Mouse (Mus musculus): ENCODE data around the gene Bglap2. TPM values are rescaled to one million over a fixed set of nuclear protein-coding genes. Genes with fewer than 3 reads are reported as not detected.

The Bglap2 gene
- polyA plus RNA-seq, 1 experiment from 2014 or later, result not detected

GRCm38 (mm10) chr3:88415668-88416067 lies 37.2 kb upstream of the Bglap2 start:
- peaks cover 5% of the 10 kb centered on the region for H3K36me3 ChIP-seq (ENCODE audit: control insufficient read depth, insufficient read depth, low read length)
- WGBS, result 92% methylated on average over 4 of the region's 4 CpGs
- ATAC-seq (ENCODE audit: low FRiP score), result no peak
- H3K4me1 ChIP-seq (replicated peaks; ENCODE audit: control insufficient read depth, insufficient read depth, low read length), result no peaks in the 10 kb centered on the region
- no peak overlapping the region for H3K4me3 ChIP-seq (ENCODE audit: low read depth, low read length)
- no peak overlapping the region for H3K4me2 ChIP-seq (replicated peaks; ENCODE audit: low read depth, low read length)
- no peak for DNase-seq (ENCODE audit: low spot score)
- H3K27me3 ChIP-seq (ENCODE audit: control insufficient read depth, insufficient read depth, low read length), result no peaks in the 10 kb centered on the region
- H3K9me3 ChIP-seq (ENCODE audit: control insufficient read depth, low read length), result no peaks in the 10 kb centered on the region
- H3K9ac ChIP-seq (ENCODE audit: low read depth, low read length), result no peak overlapping the region
- H3K27ac ChIP-seq (ENCODE audit: low read depth, low read length), result no peak overlapping the region

- Histone ChIP-seq H3K4me1 (replicated peaks; ENCODE audit: control insufficient read depth, insufficient read depth, low read length) (peaks cover 2% of the 10 kb centered on the region), H3K9ac (ENCODE audit: low read depth, low read length) (no peak overlapping the region), H3K9me3 (ENCODE audit: control insufficient read depth, low read length) (no peaks in the 10 kb centered on the region), H3K4me3 (ENCODE audit: low read depth, low read length) (no peak overlapping the region), H3K4me2 (replicated peaks; ENCODE audit: low read depth, low read length) (no peak overlapping the region), H3K36me3 (ENCODE audit: control insufficient read depth, insufficient read depth, low read length) (peaks cover 3% of the 10 kb centered on the region), H3K27me3 (ENCODE audit: control insufficient read depth, insufficient read depth, low read length) (no peaks in the 10 kb centered on the region), H3K27ac (ENCODE audit: low read depth, low read length) (no peak overlapping the region)
- ATAC-seq (ENCODE audit: low FRiP score) (no peak), DNase-seq (ENCODE audit: low spot score) (no peak)
- 94% methylated on average over 11 of the region's 11 CpGs for WGBS
These were observed 34.1 kb upstream of the Bglap2 start for GRCm38 (mm10) chr3:88412636-88413035.

GRCm38 (mm10) chr3:88411681-88412080 lies 33.2 kb upstream of the Bglap2 start:
- Histone ChIP-seq H3K27me3 (ENCODE audit: control insufficient read depth, insufficient read depth, low read length) (no peaks in the 10 kb centered on the region), H3K36me3 (ENCODE audit: control insufficient read depth, insufficient read depth, low read length) (peaks cover 1% of the 10 kb centered on the region), H3K9me3 (ENCODE audit: control insufficient read depth, low read length) (no peaks in the 10 kb centered on the region), H3K27ac (ENCODE audit: low read depth, low read length) (no peak overlapping the region), H3K9ac (ENCODE audit: low read depth, low read length) (no peak overlapping the region), H3K4me1 (replicated peaks; ENCODE audit: control insufficient read depth, insufficient read depth, low read length) (peaks cover 2% of the 10 kb centered on the region), H3K4me2 (replicated peaks; ENCODE audit: low read depth, low read length) (no peak overlapping the region), H3K4me3 (ENCODE audit: low read depth, low read length) (no peak overlapping the region)
- ATAC-seq (ENCODE audit: low FRiP score), result no peak
- DNase-seq (ENCODE audit: low spot score), result no peak
- WGBS, result 90% methylated on average over 4 of the region's 4 CpGs

GRCm38 (mm10) chr3:88410645-88411031 lies 32.1 kb upstream of the Bglap2 start:
- 27% methylated on average over 7 of the region's 7 CpGs for WGBS
- Histone ChIP-seq H3K4me1 (replicated peaks; ENCODE audit: control insufficient read depth, insufficient read depth, low read length) (peaks cover 2% of the 10 kb centered on the region), H3K9ac (ENCODE audit: low read depth, low read length) (peak overlapping the region; percentile 90; the same call in 1 of the 2 replicates), H3K36me3 (ENCODE audit: control insufficient read depth, insufficient read depth, low read length) (no peaks in the 10 kb centered on the region; the same call in none of the 2 replicates), H3K4me2 (replicated peaks; ENCODE audit: low read depth, low read length) (peak overlapping the region; percentile 74), H3K9me3 (ENCODE audit: control insufficient read depth, low read length) (no peaks in the 10 kb centered on the region), H3K27me3 (ENCODE audit: control insufficient read depth, insufficient read depth, low read length) (no peaks in the 10 kb centered on the region), H3K27ac (ENCODE audit: low read depth, low read length) (no peak overlapping the region), H3K4me3 (ENCODE audit: low read depth, low read length) (peak overlapping the region; percentile 65; the same call in 1 of the 2 replicates)
- DNase-seq (ENCODE audit: low spot score) (no peak), ATAC-seq (ENCODE audit: low FRiP score) (no peak)

GRCm38 (mm10) chr3:88409741-88410644 lies 31.5 kb upstream of the Bglap2 start, which contains the start of gene Pmf1:
Gene Pmf1, minus strand, starts transcription at chr3:88410331.
- ATAC-seq (ENCODE audit: low FRiP score), result peak; percentile 94
- peak within 1 kb of the TSS; percentile 82 for H3K27ac ChIP-seq (ENCODE audit: low read depth, low read length)
- H3K9me3 ChIP-seq (ENCODE audit: control insufficient read depth, low read length), result no peaks in the 10 kb centered on the region
- WGBS, result under 1% methylated on average over 54 of the region's 54 CpGs
- H3K4me2 ChIP-seq (replicated peaks; ENCODE audit: low read depth, low read length), result peak within 1 kb of the TSS; percentile 74
- peak within 1 kb of the TSS; percentile 65 for H3K4me3 ChIP-seq (ENCODE audit: low read depth, low read length)
- H3K36me3 ChIP-seq (ENCODE audit: control insufficient read depth, insufficient read depth, low read length), result no peaks in the 10 kb centered on the region; the same call in none of the 2 replicates
- H3K27me3 ChIP-seq (ENCODE audit: control insufficient read depth, insufficient read depth, low read length), result no peaks in the 10 kb centered on the region
- peak within 1 kb of the TSS; percentile 90 for H3K9ac ChIP-seq (ENCODE audit: low read depth, low read length)
- H3K4me1 ChIP-seq (replicated peaks; ENCODE audit: control insufficient read depth, insufficient read depth, low read length), result peaks cover 2% of the 10 kb centered on the region
- peak; percentile 89 for DNase-seq (ENCODE audit: low spot score)

- H3K4me2 ChIP-seq (replicated peaks; ENCODE audit: low read depth, low read length), result peak overlapping the region; percentile 74
- H3K27ac ChIP-seq (ENCODE audit: low read depth, low read length), result no peak overlapping the region
- H3K4me1 ChIP-seq (replicated peaks; ENCODE audit: control insufficient read depth, insufficient read depth, low read length), result peaks cover 2% of the 10 kb centered on the region
- 61% methylated on average over 5 of the region's 5 CpGs for WGBS
- H3K4me3 ChIP-seq (ENCODE audit: low read depth, low read length), result peak overlapping the region; percentile 65
- peaks cover under 1% of the 10 kb centered on the region for H3K36me3 ChIP-seq (ENCODE audit: control insufficient read depth, insufficient read depth, low read length)
- no peaks in the 10 kb centered on the region for H3K9me3 ChIP-seq (ENCODE audit: control insufficient read depth, low read length)
- no peak for ATAC-seq (ENCODE audit: low FRiP score)
- H3K27me3 ChIP-seq (ENCODE audit: control insufficient read depth, insufficient read depth, low read length), result no peaks in the 10 kb centered on the region
- peak overlapping the region; percentile 90; the same call in 1 of the 2 replicates for H3K9ac ChIP-seq (ENCODE audit: low read depth, low read length)
- DNase-seq (ENCODE audit: low spot score), result no peak
These were observed 30.5 kb upstream of the Bglap2 start for GRCm38 (mm10) chr3:88408953-88409352.

GRCm38 (mm10) chr3:88407529-88407928 lies 29.0 kb upstream of the Bglap2 start:
- Histone ChIP-seq H3K4me3 (ENCODE audit: low read depth, low read length) (no peak overlapping the region), H3K27ac (ENCODE audit: low read depth, low read length) (no peak overlapping the region)
- 62% methylated on average over 7 of the region's 7 CpGs for WGBS

GRCm38 (mm10) chr3:88407090-88407489 lies 28.6 kb upstream of the Bglap2 start:
- no peaks in the 10 kb centered on the region for H3K9me3 ChIP-seq (ENCODE audit: control insufficient read depth, low read length)
- H3K4me2 ChIP-seq (replicated peaks; ENCODE audit: low read depth, low read length), result no peak overlapping the region
- H3K27ac ChIP-seq (ENCODE audit: low read depth, low read length), result no peak overlapping the region
- no peak; the same call in 1 of the 2 replicates for ATAC-seq (ENCODE audit: low FRiP score)
- WGBS, result 0% methylated on average over 2 of the region's 2 CpGs
- 0 out of 2 replicates have a peak, but pooled peaks cover 2% of the 10 kb centered on the region for H3K36me3 ChIP-seq (ENCODE audit: control insufficient read depth, insufficient read depth, low read length)
- peak; percentile 85 for DNase-seq (ENCODE audit: low spot score)
- no peaks in the 10 kb centered on the region for H3K27me3 ChIP-seq (ENCODE audit: control insufficient read depth, insufficient read depth, low read length)
- H3K9ac ChIP-seq (ENCODE audit: low read depth, low read length), result no peak overlapping the region
- H3K4me3 ChIP-seq (ENCODE audit: low read depth, low read length), result no peak overlapping the region
- peaks cover 2% of the 10 kb centered on the region for H3K4me1 ChIP-seq (replicated peaks; ENCODE audit: control insufficient read depth, insufficient read depth, low read length)

More at GRCm38 (mm10) chr3:88407529-88407928, 29.0 kb upstream of the Bglap2 start:
- no peaks in the 10 kb centered on the region for H3K27me3 ChIP-seq (ENCODE audit: control insufficient read depth, insufficient read depth, low read length)
- no peaks in the 10 kb centered on the region for H3K9me3 ChIP-seq (ENCODE audit: control insufficient read depth, low read length)
- H3K9ac ChIP-seq (ENCODE audit: low read depth, low read length), result no peak overlapping the region
- DNase-seq (ENCODE audit: low spot score) (no peak), ATAC-seq (ENCODE audit: low FRiP score) (no peak)
- H3K36me3 ChIP-seq (ENCODE audit: control insufficient read depth, insufficient read depth, low read length), result peaks cover 2% of the 10 kb centered on the region; the same call in 1 of the 2 replicates
- H3K4me1 ChIP-seq (replicated peaks; ENCODE audit: control insufficient read depth, insufficient read depth, low read length), result peaks cover 2% of the 10 kb centered on the region
- H3K4me2 ChIP-seq (replicated peaks; ENCODE audit: low read depth, low read length), result no peak overlapping the region

Data from hindbrain, embryonic 11.5 days (tissue).